Mouse (Mus musculus) cerebellum, adult 2 months (tissue): ENCODE measurements around the gene St6galnac3.

ENCODE experiments used
- CTCF ChIP-seq: fragments of 200-500 bp; IDR thresholded peaks from 2 replicates; pipeline ENCODE4 v1.5.1; 2011; ENCODE audit warnings: low read depth, mild to moderate bottlenecking, control low read depth, low read length, moderate library complexity, borderline replicate concordance; ENCODE audit not compliant: insufficient read depth
- POLR2A ChIP-seq: fragments of 200-500 bp; IDR thresholded peaks from 2 replicates; pipeline ENCODE4 v1.6.1; 2011; ENCODE audit warnings: low read length, control low read depth, borderline replicate concordance; ENCODE audit not compliant: insufficient read depth

DNA sequence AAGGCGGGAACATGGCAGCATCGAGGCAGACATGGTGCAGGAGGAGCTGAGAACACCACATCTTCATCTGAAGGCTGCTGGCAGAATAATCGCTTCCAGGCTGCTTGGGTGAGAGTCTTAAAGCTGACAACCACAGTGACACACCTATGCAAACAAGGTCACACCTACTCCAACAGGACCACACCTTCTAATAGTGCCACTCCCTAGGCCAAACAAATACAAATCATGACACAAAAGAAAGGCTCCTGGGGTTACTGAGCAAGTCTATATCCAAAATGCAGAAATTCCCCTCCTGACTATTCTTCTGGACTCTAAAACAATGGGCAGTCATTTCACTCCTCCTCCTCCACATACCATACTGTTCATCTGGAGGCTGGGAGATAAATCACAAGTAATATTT is 365.0 kb downstream of the St6galnac3 start:
- no peak for TF ChIP-seq POLR2A
- no peak for TF ChIP-seq CTCF
